Mouse (Mus musculus): ENCODE results near the gene Gm14151. TPM values are rescaled to one million over a fixed set of nuclear protein-coding genes. Genes with fewer than 3 reads are reported as not detected.
"Not testable (repeated sequence)": the region's sequence is repeated elsewhere in the genome, so short reads cannot be mapped to it uniquely, and the experiment has no call there.

The Gm14151 gene
- polyA plus RNA-seq (2012; rRNA removed), result not detected in 2 replicates

DNA sequence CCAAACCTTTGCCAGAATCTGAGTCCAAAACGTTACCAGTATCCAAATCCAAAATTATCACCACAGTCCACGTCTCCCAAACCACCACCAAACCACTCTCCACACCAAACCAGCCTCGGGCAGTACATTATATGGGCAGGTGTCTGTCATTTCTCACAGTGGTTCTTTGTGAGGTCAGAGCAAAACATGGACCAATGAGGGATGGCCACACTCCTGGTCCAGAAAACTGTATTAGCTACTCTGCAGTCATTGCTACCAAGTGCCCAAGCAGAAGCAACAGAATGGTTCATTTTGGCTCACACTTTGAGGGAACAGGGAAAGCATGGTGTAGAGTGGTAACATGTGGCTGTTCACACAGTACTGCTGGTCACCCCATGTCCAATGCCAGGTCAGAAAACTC, at the start of gene Gm14151:
Gm14151 (minus strand) TSS at position 101 of the 400 bp plus-strand sequence.
- H3K4me1 ChIP-seq (ENCODE audit: control insufficient read depth, insufficient read depth, low read length); H3K27ac ChIP-seq (ENCODE audit: insufficient read depth, low read length); H3K4me3 ChIP-seq (ENCODE audit: insufficient read depth, low read length): not testable (repeated sequence)

DNA sequence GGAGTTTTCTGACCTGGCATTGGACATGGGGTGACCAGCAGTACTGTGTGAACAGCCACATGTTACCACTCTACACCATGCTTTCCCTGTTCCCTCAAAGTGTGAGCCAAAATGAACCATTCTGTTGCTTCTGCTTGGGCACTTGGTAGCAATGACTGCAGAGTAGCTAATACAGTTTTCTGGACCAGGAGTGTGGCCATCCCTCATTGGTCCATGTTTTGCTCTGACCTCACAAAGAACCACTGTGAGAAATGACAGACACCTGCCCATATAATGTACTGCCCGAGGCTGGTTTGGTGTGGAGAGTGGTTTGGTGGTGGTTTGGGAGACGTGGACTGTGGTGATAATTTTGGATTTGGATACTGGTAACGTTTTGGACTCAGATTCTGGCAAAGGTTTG, 5.8 kb upstream of the Gm14151 start, which contains the start of gene Gm14147:
Gm14147 (plus strand) TSS at position 301 of the 400 bp plus-strand sequence.
- H3K4me1 ChIP-seq (ENCODE audit: control insufficient read depth, insufficient read depth, low read length); H3K4me3 ChIP-seq (ENCODE audit: insufficient read depth, low read length); H3K27ac ChIP-seq (ENCODE audit: insufficient read depth, low read length): not testable (repeated sequence)

GRCm38 (mm10) chr2:151056637-151057036, 35.5 kb downstream of the Gm14151 start:
- TF ChIP-seq CTCF (IDR thresholded peaks at IDR 0.05; ENCODE audit: extremely low read depth, insufficient read depth, low read length), result no peak
- TF ChIP-seq POLR2A (IDR thresholded peaks at IDR 0.05; ENCODE audit: extremely low read depth, insufficient read depth, low read length), result no peak
- no peak overlapping the region for H3K4me3 ChIP-seq (ENCODE audit: insufficient read depth, low read length)
- H3K27ac ChIP-seq (ENCODE audit: insufficient read depth, low read length), result no peak overlapping the region
- no peaks in the 10 kb centered on the region for H3K4me1 ChIP-seq (ENCODE audit: control insufficient read depth, insufficient read depth, low read length)

- Histone ChIP-seq H3K4me3 (ENCODE audit: insufficient read depth, low read length) (no peak overlapping the region), H3K27ac (ENCODE audit: insufficient read depth, low read length) (no peak overlapping the region), H3K4me1 (ENCODE audit: control insufficient read depth, insufficient read depth, low read length) (peaks cover 5% of the 10 kb centered on the region)
- TF ChIP-seq POLR2A (IDR thresholded peaks at IDR 0.05; ENCODE audit: extremely low read depth, insufficient read depth, low read length), result no peak
- TF ChIP-seq CTCF (IDR thresholded peaks at IDR 0.05; ENCODE audit: extremely low read depth, insufficient read depth, low read length), result no peak
These were observed 51.7 kb downstream of the Gm14151 start for GRCm38 (mm10) chr2:151040411-151040810.

DNA sequence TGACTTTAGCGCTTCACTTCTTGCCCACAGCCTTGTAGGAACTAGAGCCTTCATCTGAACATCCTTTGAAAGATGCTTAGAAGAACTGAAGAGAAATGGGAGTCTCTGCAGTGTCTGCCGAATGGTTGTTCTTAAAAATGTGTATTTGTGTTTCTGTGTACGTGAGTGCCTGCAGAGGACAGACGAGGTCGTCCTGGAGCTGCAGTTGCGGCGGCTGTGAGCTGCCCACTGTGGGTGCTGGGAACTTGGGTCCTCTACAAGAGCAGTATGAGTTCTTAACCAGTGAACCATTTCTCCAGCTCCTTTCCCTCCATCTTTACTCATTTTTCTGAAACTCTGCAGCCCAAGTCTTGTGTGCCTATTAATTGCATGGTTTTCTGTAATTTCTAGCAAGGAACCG, 52.4 kb downstream of the Gm14151 start:
- no peak for TF ChIP-seq POLR2A (IDR thresholded peaks at IDR 0.05; ENCODE audit: extremely low read depth, insufficient read depth, low read length)
- no peak for TF ChIP-seq CTCF (IDR thresholded peaks at IDR 0.05; ENCODE audit: extremely low read depth, insufficient read depth, low read length)
- Histone ChIP-seq H3K4me3 (ENCODE audit: insufficient read depth, low read length) (peak overlapping the region; percentile 97), H3K4me1 (ENCODE audit: control insufficient read depth, insufficient read depth, low read length) (peaks cover 5% of the 10 kb centered on the region), H3K27ac (ENCODE audit: insufficient read depth, low read length) (peak overlapping the region; percentile 74)

GRCm38 (mm10) chr2:151039232-151039695, 52.9 kb downstream of the Gm14151 start, which contains the start of the genes Ninl and Nanp:
Gene Ninl, minus strand, starts transcription at chr2:151039382.
Gene Nanp, minus strand, starts transcription at chr2:151039398.
- Histone ChIP-seq H3K4me3 (ENCODE audit: insufficient read depth, low read length) (peak within 1 kb of the TSS; percentile 97), H3K4me1 (ENCODE audit: control insufficient read depth, insufficient read depth, low read length) (peaks cover 5% of the 10 kb centered on the region), H3K27ac (ENCODE audit: insufficient read depth, low read length) (peak within 1 kb of the TSS; percentile 95)
- TF ChIP-seq CTCF (IDR thresholded peaks at IDR 0.05; ENCODE audit: extremely low read depth, insufficient read depth, low read length) (no peak), POLR2A (IDR thresholded peaks at IDR 0.05; ENCODE audit: extremely low read depth, insufficient read depth, low read length) (peak; percentile 56)

- peaks cover 5% of the 10 kb centered on the region for H3K4me1 ChIP-seq (ENCODE audit: control insufficient read depth, insufficient read depth, low read length)
- TF ChIP-seq POLR2A (IDR thresholded peaks at IDR 0.05; ENCODE audit: extremely low read depth, insufficient read depth, low read length), result no peak
- TF ChIP-seq CTCF (IDR thresholded peaks at IDR 0.05; ENCODE audit: extremely low read depth, insufficient read depth, low read length), result no peak
- peak overlapping the region; percentile 95 for H3K27ac ChIP-seq (ENCODE audit: insufficient read depth, low read length)
- peak overlapping the region; percentile 97 for H3K4me3 ChIP-seq (ENCODE audit: insufficient read depth, low read length)
These were observed 53.3 kb downstream of the Gm14151 start for GRCm38 (mm10) chr2:151038811-151039222.

DNA sequence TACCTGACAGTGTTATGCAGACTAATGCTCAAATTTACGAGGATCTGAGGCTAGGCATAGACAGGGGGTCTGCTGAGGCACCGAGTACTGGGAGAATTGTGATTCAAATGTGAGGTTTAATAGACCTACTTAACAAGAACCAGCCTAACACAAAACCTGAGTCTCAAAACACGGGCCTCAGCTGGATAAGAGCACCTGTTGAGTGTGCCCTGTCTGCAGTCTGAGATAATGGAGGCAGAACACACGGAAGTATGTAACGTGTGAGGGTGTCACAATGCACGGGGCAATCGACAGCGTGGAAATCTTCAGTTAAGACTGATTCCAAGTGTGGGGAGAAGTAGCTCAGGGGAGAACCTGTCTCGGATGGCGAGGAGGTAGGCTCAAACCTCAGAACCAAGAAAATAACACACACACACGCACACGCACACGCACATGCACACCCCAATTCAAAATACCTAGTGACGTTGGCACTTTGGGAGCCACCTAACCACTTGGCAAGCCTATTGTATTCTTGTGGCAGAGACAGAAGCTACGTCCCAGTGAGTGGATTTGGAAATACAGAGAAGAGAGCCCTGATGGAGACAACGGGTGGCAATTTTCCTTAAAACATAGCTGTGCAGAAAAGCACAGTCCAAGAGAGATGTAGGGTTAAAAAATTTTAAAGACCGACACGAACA, 54.1 kb downstream of the Gm14151 start:
- Histone ChIP-seq H3K27ac (ENCODE audit: insufficient read depth, low read length) (no peak overlapping the region), H3K4me1 (ENCODE audit: control insufficient read depth, insufficient read depth, low read length) (peaks cover 5% of the 10 kb centered on the region), H3K4me3 (ENCODE audit: insufficient read depth, low read length) (peak overlapping the region; percentile 97)
- TF ChIP-seq CTCF (IDR thresholded peaks at IDR 0.05; ENCODE audit: extremely low read depth, insufficient read depth, low read length) (no peak), POLR2A (IDR thresholded peaks at IDR 0.05; ENCODE audit: extremely low read depth, insufficient read depth, low read length) (no peak)

GRCm38 (mm10) chr2:151037292-151037691, 54.9 kb downstream of the Gm14151 start:
- Histone ChIP-seq H3K27ac (ENCODE audit: insufficient read depth, low read length) (no peak overlapping the region), H3K4me1 (ENCODE audit: control insufficient read depth, insufficient read depth, low read length) (peaks cover 5% of the 10 kb centered on the region), H3K4me3 (ENCODE audit: insufficient read depth, low read length) (no peak overlapping the region; the same call in 1 of the 2 replicates)
- TF ChIP-seq POLR2A (IDR thresholded peaks at IDR 0.05; ENCODE audit: extremely low read depth, insufficient read depth, low read length) (no peak), CTCF (IDR thresholded peaks at IDR 0.05; ENCODE audit: extremely low read depth, insufficient read depth, low read length) (no peak)

Other genes starting within 250 kb of the Gm14151 start
- 352 and 361 TPM in 2 replicates for gene Abhd12, start 187.6 kb downstream of the Gm14151 start, polyA plus RNA-seq (2012; rRNA removed)
- gene Gins1, start 186.9 kb downstream of the Gm14151 start, polyA plus RNA-seq (2012; rRNA removed), result 1.6 and 1.9 TPM in 2 replicates
- gene Ninl, start 53.0 kb downstream of the Gm14151 start, polyA plus RNA-seq (2012; rRNA removed), result 6.5 and 7.2 TPM in 2 replicates
- gene Nanp, start 53.0 kb downstream of the Gm14151 start, polyA plus RNA-seq (2012; rRNA removed), result 19.7 and 20.5 TPM in 2 replicates
- gene Gm14147, start 5.9 kb upstream of the Gm14151 start, polyA plus RNA-seq (2012; rRNA removed), result 0.04 TPM in 1 of 2 replicates, not detected in the other

Data from cortical plate, adult 2 months (tissue).